Mouse (Mus musculus): ENCODE measurements around the gene Atg2b. TPM values are rescaled to one million over a fixed set of nuclear protein-coding genes. Genes with fewer than 3 reads are reported as not detected.
A peak's percentile ranks its signal among the peaks of the same experiment; 100 is the strongest.

The Atg2b gene
- total and polyA plus RNA-seq, 2 experiments from 2014 or later, result 8.3 to 41.2 TPM

- DNase-seq (no peak), ATAC-seq (no peak)
- H3K4me3 ChIP-seq (ENCODE audit: low read depth, low read length), result no peak overlapping the region
- no peak overlapping the region for H3K9ac ChIP-seq
- no peaks in the 10 kb centered on the region for H3K4me1 ChIP-seq (ENCODE audit: insufficient read depth)
- TF ChIP-seq CTCF (IDR thresholded peaks at IDR 0.05; ENCODE audit: low read depth), result no peak
- no peak overlapping the region for H3K27ac ChIP-seq (ENCODE audit: low read depth, low read length)
- 83% methylated on average over 10 of the region's 10 CpGs for WGBS
- no peaks in the 10 kb centered on the region for H3K27me3 ChIP-seq (ENCODE audit: insufficient read depth, low read length)
- H3K9me3 ChIP-seq (ENCODE audit: low read length), result no peaks in the 10 kb centered on the region
- no peak overlapping the region for H3K4me2 ChIP-seq (ENCODE audit: low read depth)
- no peaks in the 10 kb centered on the region for H3K36me3 ChIP-seq (ENCODE audit: insufficient read depth)
Observed at GRCm38 (mm10) chr12:105598503-105598902, 86.5 kb downstream of the Atg2b start.

GRCm38 (mm10) chr12:105597135-105597534, 87.9 kb downstream of the Atg2b start:
- no peak for ATAC-seq
- Histone ChIP-seq H3K4me3 (ENCODE audit: low read depth, low read length) (no peak overlapping the region), H3K4me2 (ENCODE audit: low read depth) (no peak overlapping the region), H3K27me3 (ENCODE audit: insufficient read depth, low read length) (no peaks in the 10 kb centered on the region), H3K9me3 (ENCODE audit: low read length) (no peaks in the 10 kb centered on the region), H3K36me3 (ENCODE audit: insufficient read depth) (no peaks in the 10 kb centered on the region), H3K27ac (ENCODE audit: low read depth, low read length) (no peak overlapping the region), H3K4me1 (ENCODE audit: insufficient read depth) (no peaks in the 10 kb centered on the region), H3K9ac (no peak overlapping the region)
- TF ChIP-seq CTCF (IDR thresholded peaks at IDR 0.05; ENCODE audit: low read depth), result no peak
- 91% methylated on average over 8 of the region's 8 CpGs for WGBS
- DNase-seq, result no peak

GRCm38 (mm10) chr12:105593471-105593870, 91.5 kb downstream of the Atg2b start:
- ATAC-seq, result no peak

GRCm38 (mm10) chr12:105592361-105592761, 92.7 kb downstream of the Atg2b start:
- no peak overlapping the region for H3K4me3 ChIP-seq (ENCODE audit: low read depth, low read length)
- H3K9me3 ChIP-seq (ENCODE audit: low read length), result no peaks in the 10 kb centered on the region
- H3K27me3 ChIP-seq (ENCODE audit: insufficient read depth, low read length), result no peaks in the 10 kb centered on the region
- WGBS, result 94% methylated on average over 23 of the region's 23 CpGs
- no peak for TF ChIP-seq CTCF (IDR thresholded peaks at IDR 0.05; ENCODE audit: low read depth)
- no peak overlapping the region for H3K9ac ChIP-seq
- DNase-seq (no peak), ATAC-seq (no peak)
- H3K27ac ChIP-seq (ENCODE audit: low read depth, low read length), result no peak overlapping the region
- no peaks in the 10 kb centered on the region for H3K36me3 ChIP-seq (ENCODE audit: insufficient read depth)
- no peak overlapping the region for H3K4me2 ChIP-seq (ENCODE audit: low read depth)
- no peaks in the 10 kb centered on the region for H3K4me1 ChIP-seq (ENCODE audit: insufficient read depth)

More at GRCm38 (mm10) chr12:105593471-105593870, 91.5 kb downstream of the Atg2b start:
- no peak overlapping the region for H3K9ac ChIP-seq
- H3K4me2 ChIP-seq (ENCODE audit: low read depth), result no peak overlapping the region
- no peaks in the 10 kb centered on the region for H3K4me1 ChIP-seq (ENCODE audit: insufficient read depth)
- TF ChIP-seq CTCF (IDR thresholded peaks at IDR 0.05; ENCODE audit: low read depth), result no peak
- 67% methylated on average over 4 of the region's 4 CpGs for WGBS
- no peaks in the 10 kb centered on the region for H3K27me3 ChIP-seq (ENCODE audit: insufficient read depth, low read length)
- H3K36me3 ChIP-seq (ENCODE audit: insufficient read depth), result no peaks in the 10 kb centered on the region
- no peak overlapping the region for H3K4me3 ChIP-seq (ENCODE audit: low read depth, low read length)
- H3K9me3 ChIP-seq (ENCODE audit: low read length), result no peaks in the 10 kb centered on the region
- no peak for DNase-seq
- H3K27ac ChIP-seq (ENCODE audit: low read depth, low read length), result no peak overlapping the region

GRCm38 (mm10) chr12:105590786-105591185, 94.2 kb downstream of the Atg2b start:
- no peak overlapping the region for H3K4me3 ChIP-seq (ENCODE audit: low read depth, low read length)
- no peak for ATAC-seq

GRCm38 (mm10) chr12:105587526-105587925, 97.5 kb downstream of the Atg2b start:
- TF ChIP-seq CTCF (IDR thresholded peaks at IDR 0.05; ENCODE audit: low read depth), result no peak
- H3K9ac ChIP-seq, result no peak overlapping the region
- 77% methylated on average over 8 of the region's 8 CpGs for WGBS

More at GRCm38 (mm10) chr12:105590786-105591185, 94.2 kb downstream of the Atg2b start:
- Histone ChIP-seq H3K9ac (no peak overlapping the region), H3K4me1 (ENCODE audit: insufficient read depth) (no peaks in the 10 kb centered on the region), H3K27ac (ENCODE audit: low read depth, low read length) (no peak overlapping the region), H3K4me2 (ENCODE audit: low read depth) (no peak overlapping the region), H3K9me3 (ENCODE audit: low read length) (no peaks in the 10 kb centered on the region), H3K36me3 (ENCODE audit: insufficient read depth) (no peaks in the 10 kb centered on the region), H3K27me3 (ENCODE audit: insufficient read depth, low read length) (no peaks in the 10 kb centered on the region)
- no peak for DNase-seq
- no peak for TF ChIP-seq CTCF (IDR thresholded peaks at IDR 0.05; ENCODE audit: low read depth)
- WGBS, result 89% methylated on average over 7 of the region's 7 CpGs

GRCm38 (mm10) chr12:105584851-105585250, 100.2 kb downstream of the Atg2b start:
- TF ChIP-seq CTCF (IDR thresholded peaks at IDR 0.05; ENCODE audit: low read depth), result peak; percentile 91
- Histone ChIP-seq H3K4me2 (ENCODE audit: low read depth) (no peak overlapping the region), H3K9me3 (ENCODE audit: low read length) (no peaks in the 10 kb centered on the region), H3K36me3 (ENCODE audit: insufficient read depth) (no peaks in the 10 kb centered on the region), H3K27me3 (ENCODE audit: insufficient read depth, low read length) (no peaks in the 10 kb centered on the region), H3K4me1 (ENCODE audit: insufficient read depth) (no peaks in the 10 kb centered on the region), H3K27ac (ENCODE audit: low read depth, low read length) (no peak overlapping the region), H3K4me3 (ENCODE audit: low read depth, low read length) (no peak overlapping the region), H3K9ac (no peak overlapping the region)
- ATAC-seq (peak; percentile 69), DNase-seq (peak; percentile 74)
- WGBS, result 26% methylated on average over 12 of the region's 12 CpGs

More at GRCm38 (mm10) chr12:105587526-105587925, 97.5 kb downstream of the Atg2b start:
- Histone ChIP-seq H3K4me2 (ENCODE audit: low read depth) (no peak overlapping the region), H3K4me3 (ENCODE audit: low read depth, low read length) (no peak overlapping the region), H3K27me3 (ENCODE audit: insufficient read depth, low read length) (no peaks in the 10 kb centered on the region), H3K27ac (ENCODE audit: low read depth, low read length) (no peak overlapping the region), H3K36me3 (ENCODE audit: insufficient read depth) (no peaks in the 10 kb centered on the region), H3K9me3 (ENCODE audit: low read length) (no peaks in the 10 kb centered on the region), H3K4me1 (ENCODE audit: insufficient read depth) (no peaks in the 10 kb centered on the region)
- ATAC-seq, result no peak
- DNase-seq, result no peak

Measured in forebrain, postnatal 0 days (tissue).